Mouse (Mus musculus) MEL (cell line): ENCODE measurements around the gene Lrrc71. TPM values are rescaled to one million over a fixed set of nuclear protein-coding genes. Genes with fewer than 3 reads are reported as not detected.

Experiments used
- ZKSCAN1 ChIP-seq: IDR thresholded peaks from 2 replicates; pipeline ENCODE4 v1.6.1; 2012; ENCODE audit warnings: low read depth, mild to moderate bottlenecking, inconsistent platforms, low read length, improper control_type of control experiment, moderate library complexity
- polyA plus RNA-seq, 2 experiments: library from polyadenylated mRNA; stranded (reverse) in 1 of 2; unstranded in 1 of 2; fragments of >175 nt in 1 of 2; fragments of >200 nt in 1 of 2; gene quantifications; 2 replicates each; pipeline versions ENCODE4 v1.2.1 to v1.2.4; 2012; ENCODE audit warnings: low replicate concordance in 2 of 2, low read depth in 1 of 2; ENCODE audit not compliant: insufficient read length in 2 of 2, insufficient read depth in 1 of 2, missing spikeins in 1 of 2
- total RNA-seq: library from RNA; depleted of rRNA; stranded (reverse); fragments of 300-350 nt; gene quantifications from 2 replicates; pipeline ENCODE4 v1.2.3, GENCODE M21; 2012; rRNA removed

Gene Lrrc71
- total and polyA plus RNA-seq, 3 experiments = 0.04 TPM; not detected in 2

DNA sequence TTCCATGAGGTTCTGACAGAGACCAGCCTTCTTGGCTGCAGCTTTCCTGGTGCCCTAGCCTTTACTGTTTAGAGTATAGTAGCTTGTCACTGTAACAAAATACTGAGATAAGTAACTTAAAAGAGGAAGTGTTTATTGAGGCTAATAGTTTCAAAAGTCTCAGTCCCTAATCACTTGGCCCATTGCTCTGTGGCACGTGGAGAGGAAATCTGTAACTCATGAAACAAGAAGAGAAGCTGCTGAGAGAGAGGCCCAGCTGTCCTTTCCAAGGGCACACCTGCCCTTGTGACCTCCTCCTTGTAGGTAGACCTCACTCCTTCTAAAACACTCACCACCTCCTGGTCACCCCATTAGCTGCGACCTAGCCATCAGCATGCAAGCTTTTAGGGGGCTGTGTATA lies 29.9 kb downstream of the Lrrc71 start (continued):
- TF ChIP-seq ZKSCAN1 = no peak

Other genes starting within 250 kb of the Lrrc71 start
- 5.8 and 7.4 TPM in 2 replicates for gene Etv3, start 223.2 kb downstream of the Lrrc71 start, total RNA-seq
- gene Etv3, start 223.2 kb downstream of the Lrrc71 start, polyA plus RNA-seq = 10 to 100 TPM in 1 of 2 experiments, not detected in 1; 10.4 TPM
- 2.0 and 2.3 TPM in 2 replicates for gene Arhgef11, start 131.1 kb downstream of the Lrrc71 start, total RNA-seq
- 1 to 10 TPM in 1 of 2 experiments, not detected in 1; 4.9 TPM for gene Arhgef11, start 131.1 kb downstream of the Lrrc71 start, polyA plus RNA-seq
- gene Ntrk1, start 46.5 kb upstream of the Lrrc71 start, total RNA-seq = not detected in 2 replicates
- not detected for gene Ntrk1, start 46.5 kb upstream of the Lrrc71 start, polyA plus RNA-seq
- gene Insrr, start 48.3 kb upstream of the Lrrc71 start, total RNA-seq = 0.62 and 0.77 TPM in 2 replicates
- 1 to 10 TPM in 1 of 2 experiments, not detected in 1; 3.7 TPM for gene Insrr, start 48.3 kb upstream of the Lrrc71 start, polyA plus RNA-seq
- gene Pear1, start 75.7 kb upstream of the Lrrc71 start, total RNA-seq = 0.16 and 0.35 TPM in 2 replicates
- gene Pear1, start 75.7 kb upstream of the Lrrc71 start, polyA plus RNA-seq = 1 to 10 TPM in 1 of 2 experiments, not detected in 1; 1.0 TPM
- not detected in 2 replicates for gene Sh2d2a, start 98.1 kb upstream of the Lrrc71 start, total RNA-seq
- gene Sh2d2a, start 98.1 kb upstream of the Lrrc71 start, polyA plus RNA-seq = not detected
- gene Prcc, start 137.0 kb upstream of the Lrrc71 start, total RNA-seq = 43.2 and 47.0 TPM in 2 replicates
- gene Prcc, start 137.0 kb upstream of the Lrrc71 start, polyA plus RNA-seq = 10 to 100 TPM in 1 of 2 experiments, not detected in 1; 65.9 TPM
- 505 and 519 TPM in 2 replicates for gene Hdgf, start 157.7 kb upstream of the Lrrc71 start, total RNA-seq
- gene Hdgf, start 157.7 kb upstream of the Lrrc71 start, polyA plus RNA-seq = 1,000 to 10,000 TPM in 1 of 2 experiments, 100 to 1,000 TPM in 1; 369 to 1,503 TPM
- gene Mrpl24, start 170.9 kb upstream of the Lrrc71 start, total RNA-seq = 59.5 and 66.2 TPM in 2 replicates
- gene Mrpl24, start 170.9 kb upstream of the Lrrc71 start, polyA plus RNA-seq = 10 to 100 TPM in 1 of 2 experiments, not detected in 1; 77.3 TPM
- gene Isg20l2, start 181.7 kb upstream of the Lrrc71 start, total RNA-seq = 61.4 and 71.8 TPM in 2 replicates
- 10 to 100 TPM in 1 of 2 experiments, not detected in 1; 45.0 TPM for gene Isg20l2, start 181.7 kb upstream of the Lrrc71 start, polyA plus RNA-seq
- gene Rrnad1, start 182.1 kb upstream of the Lrrc71 start, total RNA-seq = 8.9 and 10.9 TPM in 2 replicates
- 10 to 100 TPM in 1 of 2 experiments, not detected in 1; 21.1 TPM for gene Rrnad1, start 182.1 kb upstream of the Lrrc71 start, polyA plus RNA-seq
- gene Crabp2, start 200.0 kb upstream of the Lrrc71 start, total RNA-seq = 0.23 and 0.29 TPM in 2 replicates
- 1 to 10 TPM in 1 of 2 experiments, not detected in 1; 1.2 TPM for gene Crabp2, start 200.0 kb upstream of the Lrrc71 start, polyA plus RNA-seq
- not detected in 2 replicates for gene Nes, start 222.5 kb upstream of the Lrrc71 start, total RNA-seq
- under 1 TPM in 1 of 2 experiments, not detected in 1; 0.01 TPM for gene Nes, start 222.5 kb upstream of the Lrrc71 start, polyA plus RNA-seq